Mouse (Mus musculus): Measurements from ENCODE around the gene Grwd1. TPM values are rescaled to one million over a fixed set of nuclear protein-coding genes. Genes with fewer than 3 reads are reported as not detected.

The Grwd1 gene
- polyA plus RNA-seq, 1 experiment from 2014 or later: 75.6 TPM

- peaks cover 28% of the 10 kb centered on the region for H3K4me1 ChIP-seq
- peak overlapping the region; percentile 64; the same call in 1 of the 2 replicates for H3K9ac ChIP-seq
- H3K4me2 ChIP-seq (replicated peaks): no peak overlapping the region
- peaks cover 55% of the 10 kb centered on the region for H3K36me3 ChIP-seq
- ATAC-seq (ENCODE audit: insufficient number of reproducible peaks, insufficient read depth, low FRiP score, low TSS enrichment): no peak
- H3K9me3 ChIP-seq: no peaks in the 10 kb centered on the region
- H3K27ac ChIP-seq: no peak overlapping the region
- H3K4me3 ChIP-seq: no peak overlapping the region
- H3K27me3 ChIP-seq: peaks cover 46% of the 10 kb centered on the region
- 39% methylated on average over 6 of the region's 6 CpGs for WGBS
Observed at GRCm38 (mm10) chr7:45796950-45797349, 33.8 kb downstream of the Grwd1 start.

GRCm38 (mm10) chr7:45794971-45795370 is 35.8 kb downstream of the Grwd1 start:
- Histone ChIP-seq H3K36me3 (peaks cover 69% of the 10 kb centered on the region), H3K27me3 (peaks cover 42% of the 10 kb centered on the region), H3K27ac (no peak overlapping the region), H3K4me2 (replicated peaks) (no peak overlapping the region), H3K4me1 (peaks cover 17% of the 10 kb centered on the region), H3K9ac (no peak overlapping the region), H3K4me3 (no peak overlapping the region), H3K9me3 (no peaks in the 10 kb centered on the region)
- no peak for ATAC-seq (ENCODE audit: insufficient number of reproducible peaks, insufficient read depth, low FRiP score, low TSS enrichment)
- WGBS: 93% methylated on average over 29 of the region's 29 CpGs

GRCm38 (mm10) chr7:45793969-45794585 is 36.7 kb downstream of the Grwd1 start:
- Histone ChIP-seq H3K9ac (no peak overlapping the region; the same call in 1 of the 2 replicates), H3K4me3 (no peak overlapping the region), H3K4me1 (peaks cover 17% of the 10 kb centered on the region), H3K36me3 (peaks cover 78% of the 10 kb centered on the region), H3K27me3 (peaks cover 37% of the 10 kb centered on the region), H3K4me2 (replicated peaks) (no peak overlapping the region), H3K9me3 (no peaks in the 10 kb centered on the region), H3K27ac (no peak overlapping the region)
- no peak for ATAC-seq (ENCODE audit: insufficient number of reproducible peaks, insufficient read depth, low FRiP score, low TSS enrichment)
- WGBS: 91% methylated on average over 42 of the region's 44 CpGs

GRCm38 (mm10) chr7:45793240-45793639 is 37.5 kb downstream of the Grwd1 start:
- 87% methylated on average over 24 of the region's 24 CpGs for WGBS
- Histone ChIP-seq H3K9me3 (no peaks in the 10 kb centered on the region), H3K27me3 (peaks cover 29% of the 10 kb centered on the region), H3K4me2 (replicated peaks) (no peak overlapping the region), H3K4me3 (no peak overlapping the region), H3K9ac (no peak overlapping the region), H3K4me1 (peaks cover 12% of the 10 kb centered on the region), H3K36me3 (peaks cover 86% of the 10 kb centered on the region), H3K27ac (no peak overlapping the region)
- no peak for ATAC-seq (ENCODE audit: insufficient number of reproducible peaks, insufficient read depth, low FRiP score, low TSS enrichment)

- no peak overlapping the region for H3K27ac ChIP-seq
- H3K9me3 ChIP-seq: no peaks in the 10 kb centered on the region
- no peak for ATAC-seq (ENCODE audit: insufficient number of reproducible peaks, insufficient read depth, low FRiP score, low TSS enrichment)
- H3K4me3 ChIP-seq: no peak overlapping the region
- H3K9ac ChIP-seq: no peak overlapping the region
- peaks cover 16% of the 10 kb centered on the region for H3K27me3 ChIP-seq
- H3K4me2 ChIP-seq (replicated peaks): no peak overlapping the region
- WGBS: 78% methylated on average over 17 of the region's 17 CpGs
- H3K4me1 ChIP-seq: peaks cover 7% of the 10 kb centered on the region
- peaks cover 92% of the 10 kb centered on the region for H3K36me3 ChIP-seq
Observed at GRCm38 (mm10) chr7:45791756-45792490, 38.8 kb downstream of the Grwd1 start.

GRCm38 (mm10) chr7:45790721-45791120 is 40.0 kb downstream of the Grwd1 start:
- ATAC-seq (ENCODE audit: insufficient number of reproducible peaks, insufficient read depth, low FRiP score, low TSS enrichment): no peak
- Histone ChIP-seq H3K4me2 (replicated peaks) (no peak overlapping the region), H3K4me3 (no peak overlapping the region), H3K36me3 (peaks cover 86% of the 10 kb centered on the region), H3K4me1 (peaks cover 12% of the 10 kb centered on the region), H3K27me3 (0 out of 2 replicates have a peak, but pooled peaks cover 7% of the 10 kb centered on the region), H3K9me3 (no peaks in the 10 kb centered on the region), H3K27ac (0 out of 2 replicates have a peak overlapping the region, but pooled peaks have one; percentile 4), H3K9ac (no peak overlapping the region)
- WGBS: 69% methylated on average over 6 of the region's 6 CpGs

- no peak for ATAC-seq (ENCODE audit: insufficient number of reproducible peaks, insufficient read depth, low FRiP score, low TSS enrichment)
- Histone ChIP-seq H3K4me2 (replicated peaks) (peak overlapping the region; percentile 95), H3K27me3 (no peaks in the 10 kb centered on the region), H3K4me1 (peaks cover 24% of the 10 kb centered on the region), H3K9ac (no peak overlapping the region), H3K9me3 (no peaks in the 10 kb centered on the region), H3K27ac (no peak overlapping the region), H3K4me3 (no peak overlapping the region), H3K36me3 (peaks cover 55% of the 10 kb centered on the region)
- 86% methylated on average over 22 of the region's 22 CpGs for WGBS
Observed at GRCm38 (mm10) chr7:45787642-45788041, 43.1 kb downstream of the Grwd1 start.

GRCm38 (mm10) chr7:45786661-45787413 is 43.9 kb downstream of the Grwd1 start:
- WGBS: 6% methylated on average over 17 of the region's 17 CpGs
- Histone ChIP-seq H3K36me3 (peaks cover 47% of the 10 kb centered on the region), H3K27ac (peak overlapping the region; percentile 56), H3K4me1 (peaks cover 24% of the 10 kb centered on the region), H3K4me3 (peak overlapping the region; percentile 95), H3K9me3 (no peaks in the 10 kb centered on the region), H3K4me2 (replicated peaks) (peak overlapping the region; percentile 95), H3K27me3 (0 out of 2 replicates have a peak, but pooled peaks cover 5% of the 10 kb centered on the region), H3K9ac (peak overlapping the region; percentile 76)
- peak; percentile 30 for ATAC-seq (ENCODE audit: insufficient number of reproducible peaks, insufficient read depth, low FRiP score, low TSS enrichment)

- H3K4me2 ChIP-seq (replicated peaks): peak overlapping the region; percentile 95
- peak overlapping the region; percentile 86 for H3K27ac ChIP-seq
- ATAC-seq (ENCODE audit: insufficient number of reproducible peaks, insufficient read depth, low FRiP score, low TSS enrichment): peak; percentile 70
- 1% methylated on average over 14 of the region's 14 CpGs for WGBS
- peak overlapping the region; percentile 76 for H3K9ac ChIP-seq
- no peaks in the 10 kb centered on the region for H3K9me3 ChIP-seq
- H3K4me1 ChIP-seq: peaks cover 24% of the 10 kb centered on the region
- H3K27me3 ChIP-seq: 0 out of 2 replicates have a peak, but pooled peaks cover 5% of the 10 kb centered on the region
- peaks cover 40% of the 10 kb centered on the region for H3K36me3 ChIP-seq
- H3K4me3 ChIP-seq: peak overlapping the region; percentile 95
Observed at GRCm38 (mm10) chr7:45786136-45786578, 44.6 kb downstream of the Grwd1 start.

GRCm38 (mm10) chr7:45785388-45786135 is 45.2 kb downstream of the Grwd1 start:
- peak overlapping the region; percentile 95 for H3K4me2 ChIP-seq (replicated peaks)
- under 1% methylated on average over 36 of the region's 42 CpGs for WGBS

More at GRCm38 (mm10) chr7:45785388-45786135, 45.2 kb downstream of the Grwd1 start:
- peak overlapping the region; percentile 76 for H3K9ac ChIP-seq
- ATAC-seq (ENCODE audit: insufficient number of reproducible peaks, insufficient read depth, low FRiP score, low TSS enrichment): peak; percentile 13; the same call in 1 of the 2 replicates
- H3K4me3 ChIP-seq: peak overlapping the region; percentile 95
- H3K4me1 ChIP-seq: peaks cover 24% of the 10 kb centered on the region
- peak overlapping the region; percentile 86 for H3K27ac ChIP-seq
- H3K36me3 ChIP-seq: peaks cover 34% of the 10 kb centered on the region
- H3K27me3 ChIP-seq: 0 out of 2 replicates have a peak, but pooled peaks cover 5% of the 10 kb centered on the region
- no peaks in the 10 kb centered on the region for H3K9me3 ChIP-seq
